Mouse (Mus musculus): ENCODE results near the gene Alyref.

DNA sequence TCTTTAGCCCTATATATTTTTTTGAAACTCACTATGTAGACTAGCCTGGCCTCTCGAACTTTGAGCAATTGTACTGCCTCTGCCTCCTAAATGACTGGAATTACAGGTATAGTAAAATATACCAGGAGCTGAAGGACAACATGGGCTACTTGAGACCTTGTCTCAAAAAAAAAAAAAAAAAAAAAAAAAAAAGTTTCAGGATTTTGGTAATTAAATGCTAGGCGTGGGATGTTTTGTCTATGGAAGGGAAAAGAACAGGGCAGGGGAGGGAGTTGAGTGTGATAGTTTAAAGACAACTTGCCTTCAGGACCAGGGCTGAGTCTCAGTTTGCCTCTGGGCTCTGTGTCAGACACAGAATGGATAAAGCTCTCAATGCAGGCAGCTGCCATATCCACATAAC, 23.1 kb downstream of the Alyref start:
- TF ChIP-seq POLR2A (IDR thresholded peaks at IDR 0.05; ENCODE audit: control insufficient read depth, low read depth, low read length): no peak
- no peak for TF ChIP-seq CTCF (IDR thresholded peaks at IDR 0.05; ENCODE audit: control insufficient read depth, insufficient read depth, insufficient replicate concordance, low read depth, low read length)
